8 mouse cellular contexts compared by ENCODE assay signal in genomic region chr7:17056081-17056581, GRCm38 (mm10). TPM values are rescaled to one million over a fixed set of nuclear protein-coding genes. Genes with fewer than 3 reads are reported as not detected.
DNase-seq lines count a peak whose midpoint lies in the region; ATAC-seq lines count a peak whose summit lies in the region.

No protein-coding gene starts in this region.

- no peaks in the 10 kb centered on the region for H3K27me3 ChIP-seq in embryonic facial prominence, embryonic 14.5 days (replicated peaks; ENCODE audit: control insufficient read depth, insufficient read depth, low read length)
- no peaks in the 10 kb centered on the region for H3K27me3 ChIP-seq in limb, embryonic 12.5 days
- 0 out of 2 replicates have a peak, but pooled peaks cover 1% of the 10 kb centered on the region for H3K27me3 ChIP-seq in midbrain, embryonic 14.5 days (ENCODE audit: control insufficient read depth, insufficient read depth, low read length)

- H3K9ac ChIP-seq in embryonic facial prominence, embryonic 14.5 days (ENCODE audit: low read depth, low read length): peak overlapping the region; percentile 52
- peak overlapping the region; percentile 54 for H3K9ac ChIP-seq in limb, embryonic 12.5 days (replicated peaks)
- peak overlapping the region; percentile 58 for H3K9ac ChIP-seq in midbrain, embryonic 14.5 days (replicated peaks; ENCODE audit: low read length)

- peaks cover 40% of the 10 kb centered on the region for H3K4me1 ChIP-seq in embryonic facial prominence, embryonic 14.5 days (ENCODE audit: control insufficient read depth, insufficient read depth, low read length)
- H3K4me1 ChIP-seq in limb, embryonic 12.5 days (replicated peaks): peaks cover 55% of the 10 kb centered on the region
- peaks cover 27% of the 10 kb centered on the region for H3K4me1 ChIP-seq in midbrain, embryonic 14.5 days (ENCODE audit: control insufficient read depth, insufficient read depth, low read length)

- H3K27ac ChIP-seq in embryonic facial prominence, embryonic 14.5 days (replicated peaks; ENCODE audit: low read depth, low read length): peak overlapping the region; percentile 95
- H3K27ac ChIP-seq in limb, embryonic 12.5 days: peak overlapping the region; percentile 91
- peak overlapping the region; percentile 41; the same call in 1 of the 2 replicates for H3K27ac ChIP-seq in midbrain, embryonic 14.5 days (replicated peaks; ENCODE audit: low read depth, low read length)

- peak overlapping the region; percentile 43 for H3K4me3 ChIP-seq in embryonic facial prominence, embryonic 14.5 days (ENCODE audit: low read depth, low read length)
- H3K4me3 ChIP-seq in limb, embryonic 12.5 days (replicated peaks): peak overlapping the region; percentile 49
- peak overlapping the region; percentile 42 for H3K4me3 ChIP-seq in midbrain, embryonic 14.5 days (replicated peaks; ENCODE audit: low read depth, low read length)

- peak; percentile 81 for DNase-seq in ovary, adult 18-20 months (ENCODE audit: low spot score)
- no peak for DNase-seq in ovary, postnatal 10 days (ENCODE audit: low spot score)
- DNase-seq in embryonic facial prominence, embryonic 14.5 days (ENCODE audit: low spot score): peak; percentile 96
- peak; percentile 90 to 95 for DNase-seq in heart, adult 18-20 months
- DNase-seq in kidney, adult 18-20 months: peak; percentile 97
- peak; percentile 85 for DNase-seq in midbrain, embryonic 14.5 days
- DNase-seq in spleen, postnatal 4 days (ENCODE audit: low spot score in 2 of 2): peak; percentile 89 to 90

- peak overlapping the region; percentile 75 for H3K4me2 ChIP-seq in embryonic facial prominence, embryonic 14.5 days (ENCODE audit: low read depth, low read length)
- peak overlapping the region; percentile 87 for H3K4me2 ChIP-seq in limb, embryonic 12.5 days
- H3K4me2 ChIP-seq in midbrain, embryonic 14.5 days (ENCODE audit: low read length): peak overlapping the region; percentile 78

- no peaks in the 10 kb centered on the region for H3K9me3 ChIP-seq in embryonic facial prominence, embryonic 14.5 days (ENCODE audit: control insufficient read depth, low read length)
- H3K9me3 ChIP-seq in limb, embryonic 12.5 days: no peaks in the 10 kb centered on the region
- no peaks in the 10 kb centered on the region for H3K9me3 ChIP-seq in midbrain, embryonic 14.5 days (ENCODE audit: control insufficient read depth, low read length)

- H3K36me3 ChIP-seq in embryonic facial prominence, embryonic 14.5 days (ENCODE audit: control insufficient read depth, insufficient read depth, low read length): peaks cover 31% of the 10 kb centered on the region
- peaks cover 25% of the 10 kb centered on the region for H3K36me3 ChIP-seq in limb, embryonic 12.5 days
- H3K36me3 ChIP-seq in midbrain, embryonic 14.5 days (ENCODE audit: control insufficient read depth, insufficient read depth, low read length): no peaks in the 10 kb centered on the region

- ATAC-seq in embryonic facial prominence, embryonic 14.5 days (ENCODE audit: low read depth): peak; percentile 75
- peak; percentile 52 for ATAC-seq in limb, embryonic 12.5 days (ENCODE audit: insufficient number of reproducible peaks, insufficient read depth, low FRiP score, low TSS enrichment, low read depth)
- peak; percentile 67 for ATAC-seq in midbrain, embryonic 14.5 days (ENCODE audit: low FRiP score, low TSS enrichment)

- WGBS in embryonic facial prominence, embryonic 14.5 days: 2% methylated on average over 15 of the region's 42 CpGs
- WGBS in limb, embryonic 12.5 days: under 1% methylated on average over 42 of the region's 42 CpGs
- WGBS in midbrain, embryonic 14.5 days: under 1% methylated on average over 42 of the region's 42 CpGs

RNA-seq across cellular contexts. Expression of gene Hif3a, which starts 6.1 kb away (rescaled TPM):
- polyA plus RNA-seq in embryonic facial prominence, embryonic 14.5 days (2014; fragmentation: Nextera tagmentation; extraction: Ambion mirVana): 26.1 and 34.8 TPM in 2 replicates
- total RNA-seq in heart, adult 18-20 months (2021): 1 to 10 TPM; 1.9 to 4.1 TPM
- polyA plus RNA-seq in limb, embryonic 12.5 days (2016; fragmentation: Nextera tagmentation; extraction: Ambion mirVana): 10.8 and 11.3 TPM in 2 replicates
- 1.5 and 4.6 TPM in 2 replicates for polyA plus RNA-seq in midbrain, embryonic 14.5 days (2014; fragmentation: Nextera tagmentation; extraction: Ambion mirVana)

RNA-seq across cellular contexts. Expression of gene Psg16, which starts 17.7 kb away (rescaled TPM):
- 0.11 and 0.16 TPM in 2 replicates for polyA plus RNA-seq in embryonic facial prominence, embryonic 14.5 days (2014; fragmentation: Nextera tagmentation; extraction: Ambion mirVana)
- total RNA-seq in heart, adult 18-20 months (2021): under 1 TPM in 1 of 2 experiments, not detected in 1; 0.08 TPM
- polyA plus RNA-seq in limb, embryonic 12.5 days (2016; fragmentation: Nextera tagmentation; extraction: Ambion mirVana): 0.12 and 0.14 TPM in 2 replicates
- 4.3 and 4.9 TPM in 2 replicates for polyA plus RNA-seq in midbrain, embryonic 14.5 days (2014; fragmentation: Nextera tagmentation; extraction: Ambion mirVana)

RNA-seq across cellular contexts. Expression of gene Ppp5c, which starts 28.4 kb away (rescaled TPM):
- 99.0 and 107 TPM in 2 replicates for polyA plus RNA-seq in embryonic facial prominence, embryonic 14.5 days (2014; fragmentation: Nextera tagmentation; extraction: Ambion mirVana)
- 10 to 100 TPM; 98.8 to 98.9 TPM for total RNA-seq in heart, adult 18-20 months (2021)
- polyA plus RNA-seq in limb, embryonic 12.5 days (2016; fragmentation: Nextera tagmentation; extraction: Ambion mirVana): 126 TPM in 2 replicates
- 112 and 118 TPM in 2 replicates for polyA plus RNA-seq in midbrain, embryonic 14.5 days (2014; fragmentation: Nextera tagmentation; extraction: Ambion mirVana)

Comparison
In these comparisons a context has a peak if more than half of its experiments do, and no peak if none do; other contexts are left out.
1. H3K27ac ChIP-seq: peak in every context shown above with its lines; median percentile 95 in embryonic facial prominence, embryonic 14.5 days; 91 in limb, embryonic 12.5 days; 41 in midbrain, embryonic 14.5 days.